Mouse (Mus musculus): ENCODE measurements around the gene Ccdc60. TPM values are rescaled to one million over a fixed set of nuclear protein-coding genes. Genes with fewer than 3 reads are reported as not detected.

Ccdc60 gene
- polyA plus RNA-seq, 1 experiment = 0.08 TPM

DNA sequence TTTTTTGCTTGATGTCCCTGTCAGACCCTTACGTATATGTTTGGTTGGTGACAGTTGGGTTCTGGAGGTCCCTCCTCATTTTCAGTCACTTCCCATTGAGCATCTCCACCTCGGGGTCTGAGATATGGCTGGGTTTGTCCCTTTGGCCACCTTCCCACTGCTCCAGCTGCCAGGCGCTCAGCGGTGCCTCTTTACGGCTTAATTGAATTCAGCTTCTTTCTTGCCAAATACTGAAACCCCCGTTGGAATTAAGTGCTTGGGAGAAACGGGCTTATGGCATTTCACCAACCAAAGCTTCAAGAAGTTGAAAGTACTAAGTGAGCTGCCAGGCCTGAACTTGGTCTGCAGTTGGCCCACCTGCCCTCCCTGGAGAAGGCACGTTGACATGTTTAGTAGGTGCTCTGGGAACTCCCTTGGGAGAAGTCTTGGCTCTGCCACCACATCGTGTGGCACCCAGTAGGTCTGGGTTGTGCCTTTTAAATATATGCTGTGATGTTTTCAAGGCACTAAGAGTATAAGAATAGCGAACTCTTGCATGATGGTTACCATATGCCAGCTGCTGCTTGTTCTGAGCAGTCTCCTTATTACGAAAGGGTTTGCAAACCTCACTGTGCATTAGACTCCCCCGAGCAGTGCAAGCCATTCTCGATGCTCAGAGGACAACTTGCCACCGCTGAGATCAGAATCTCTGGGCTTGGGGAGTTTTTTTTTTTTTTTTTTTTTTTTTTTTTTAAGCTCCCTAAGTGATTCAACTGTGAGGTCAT is 173.5 kb downstream of the Ccdc60 start:
- no peaks in the 10 kb centered on the region for H3K4me1 ChIP-seq (ENCODE audit: control insufficient read depth, insufficient read depth, low read length)
- 58% methylated on average over 14 of the region's 14 CpGs for WGBS
- no peak overlapping the region for H3K4me3 ChIP-seq (ENCODE audit: insufficient read depth, low read depth, low read length)
- H3K27me3 ChIP-seq (replicated peaks; ENCODE audit: control insufficient read depth, insufficient read depth, low read length) = no peaks in the 10 kb centered on the region
- H3K36me3 ChIP-seq (ENCODE audit: control insufficient read depth, insufficient read depth, low read length) = no peaks in the 10 kb centered on the region
- H3K27ac ChIP-seq (ENCODE audit: insufficient read depth, low read depth, low read length) = no peak overlapping the region
- no peak for TF ChIP-seq CTCF (conservative IDR thresholded peaks at IDR 0.05; ENCODE audit: insufficient read depth, insufficient read length, low read depth, low read length)
- TF ChIP-seq POLR2A (IDR thresholded peaks at IDR 0.05; ENCODE audit: low read depth, low read length) = no peak
- DNase-seq = no peak

DNA sequence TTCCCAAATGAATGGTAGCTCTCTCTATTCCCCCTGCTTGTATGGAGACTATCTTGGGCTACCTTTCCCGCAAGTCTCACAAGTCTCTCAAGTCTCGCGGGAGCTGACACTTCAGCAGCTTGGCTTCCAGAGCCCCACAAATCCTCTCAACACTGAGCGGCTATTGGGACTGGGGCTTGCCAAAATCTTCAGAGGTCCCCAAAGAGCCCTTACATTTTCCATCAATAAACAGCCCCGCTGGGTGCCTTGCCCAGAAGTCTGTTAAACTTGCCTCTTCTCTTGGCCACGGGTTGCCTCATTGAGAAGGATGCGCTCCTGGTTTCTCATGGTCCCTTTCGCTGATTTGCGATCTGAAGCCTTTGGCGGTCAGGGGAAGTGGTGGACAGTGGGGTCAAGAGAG is 180.1 kb downstream of the Ccdc60 start:
- H3K27ac ChIP-seq (ENCODE audit: insufficient read depth, low read depth, low read length) = no peak overlapping the region
- H3K36me3 ChIP-seq (ENCODE audit: control insufficient read depth, insufficient read depth, low read length) = no peaks in the 10 kb centered on the region
- no peak for DNase-seq
- TF ChIP-seq POLR2A (IDR thresholded peaks at IDR 0.05; ENCODE audit: low read depth, low read length) (no peak), CTCF (conservative IDR thresholded peaks at IDR 0.05; ENCODE audit: insufficient read depth, insufficient read length, low read depth, low read length) (no peak)
- no peaks in the 10 kb centered on the region for H3K4me1 ChIP-seq (ENCODE audit: control insufficient read depth, insufficient read depth, low read length)
- no peaks in the 10 kb centered on the region for H3K27me3 ChIP-seq (replicated peaks; ENCODE audit: control insufficient read depth, insufficient read depth, low read length)
- no peak overlapping the region for H3K4me3 ChIP-seq (ENCODE audit: insufficient read depth, low read depth, low read length)
- WGBS = 88% methylated on average over 10 of the region's 10 CpGs

DNA sequence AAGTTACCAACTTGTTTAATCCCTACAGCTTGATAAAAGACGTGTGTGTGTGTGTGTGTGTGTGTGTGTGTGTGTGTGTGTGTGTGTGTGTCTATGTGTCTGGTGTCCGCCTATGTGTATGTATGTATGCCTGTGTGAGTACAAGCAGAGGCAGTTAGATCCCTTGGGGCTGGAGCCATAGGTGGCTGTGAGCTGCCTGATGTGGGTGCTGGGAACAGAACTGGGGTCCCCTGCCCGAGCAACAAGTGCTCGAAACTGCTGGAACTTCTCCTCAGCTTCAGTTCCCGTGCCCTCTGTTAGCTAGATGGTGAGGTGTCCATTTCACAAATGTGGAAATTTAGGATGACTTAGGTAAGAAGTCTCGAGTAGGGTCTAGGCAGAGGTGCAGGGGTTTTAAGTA is 204.6 kb downstream of the Ccdc60 start:
- Histone ChIP-seq H3K27ac (ENCODE audit: insufficient read depth, low read depth, low read length) (no peak overlapping the region), H3K4me3 (ENCODE audit: insufficient read depth, low read depth, low read length) (no peak overlapping the region), H3K36me3 (ENCODE audit: control insufficient read depth, insufficient read depth, low read length) (no peaks in the 10 kb centered on the region), H3K4me1 (ENCODE audit: control insufficient read depth, insufficient read depth, low read length) (no peaks in the 10 kb centered on the region), H3K27me3 (replicated peaks; ENCODE audit: control insufficient read depth, insufficient read depth, low read length) (no peaks in the 10 kb centered on the region)
- no peak for DNase-seq
- TF ChIP-seq POLR2A (IDR thresholded peaks at IDR 0.05; ENCODE audit: low read depth, low read length) (no peak), CTCF (conservative IDR thresholded peaks at IDR 0.05; ENCODE audit: insufficient read depth, insufficient read length, low read depth, low read length) (no peak)
- WGBS = 91% methylated on average over 6 of the region's 6 CpGs

DNA sequence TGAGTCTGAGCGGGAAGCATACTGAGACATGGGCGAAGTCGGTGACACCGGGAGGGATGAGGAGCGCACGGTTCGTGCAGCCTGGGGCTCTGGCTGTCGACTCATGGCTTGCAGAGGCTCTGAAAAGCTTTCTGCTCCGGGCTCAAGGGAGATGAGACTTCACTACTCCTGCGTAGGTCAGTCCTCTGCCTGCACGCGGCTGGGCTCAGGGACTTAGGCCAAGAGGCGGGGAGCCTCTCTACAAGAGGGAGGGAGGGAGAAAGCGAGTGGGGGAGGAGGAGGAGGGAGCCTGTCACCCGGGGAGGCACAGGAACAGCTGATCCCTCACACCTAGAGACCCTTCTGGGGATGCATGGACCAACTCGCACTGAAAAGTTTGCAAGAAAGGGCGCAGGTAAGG is 205.7 kb downstream of the Ccdc60 start, which contains the start of gene Tmem233:
TSS of gene Tmem233 (minus strand) at position 164 of the 400 bp plus-strand sequence.
- DNase-seq = no peak
- H3K36me3 ChIP-seq (ENCODE audit: control insufficient read depth, insufficient read depth, low read length) = no peaks in the 10 kb centered on the region
- no peak within 1 kb of the TSS for H3K27ac ChIP-seq (ENCODE audit: insufficient read depth, low read depth, low read length)
- H3K4me3 ChIP-seq (ENCODE audit: insufficient read depth, low read depth, low read length) = no peak within 1 kb of the TSS
- TF ChIP-seq CTCF (conservative IDR thresholded peaks at IDR 0.05; ENCODE audit: insufficient read depth, insufficient read length, low read depth, low read length) (no peak), POLR2A (IDR thresholded peaks at IDR 0.05; ENCODE audit: low read depth, low read length) (no peak)
- no peaks in the 10 kb centered on the region for H3K27me3 ChIP-seq (replicated peaks; ENCODE audit: control insufficient read depth, insufficient read depth, low read length)
- 14% methylated on average over 17 of the region's 17 CpGs for WGBS
- H3K4me1 ChIP-seq (ENCODE audit: control insufficient read depth, insufficient read depth, low read length) = no peaks in the 10 kb centered on the region

DNA sequence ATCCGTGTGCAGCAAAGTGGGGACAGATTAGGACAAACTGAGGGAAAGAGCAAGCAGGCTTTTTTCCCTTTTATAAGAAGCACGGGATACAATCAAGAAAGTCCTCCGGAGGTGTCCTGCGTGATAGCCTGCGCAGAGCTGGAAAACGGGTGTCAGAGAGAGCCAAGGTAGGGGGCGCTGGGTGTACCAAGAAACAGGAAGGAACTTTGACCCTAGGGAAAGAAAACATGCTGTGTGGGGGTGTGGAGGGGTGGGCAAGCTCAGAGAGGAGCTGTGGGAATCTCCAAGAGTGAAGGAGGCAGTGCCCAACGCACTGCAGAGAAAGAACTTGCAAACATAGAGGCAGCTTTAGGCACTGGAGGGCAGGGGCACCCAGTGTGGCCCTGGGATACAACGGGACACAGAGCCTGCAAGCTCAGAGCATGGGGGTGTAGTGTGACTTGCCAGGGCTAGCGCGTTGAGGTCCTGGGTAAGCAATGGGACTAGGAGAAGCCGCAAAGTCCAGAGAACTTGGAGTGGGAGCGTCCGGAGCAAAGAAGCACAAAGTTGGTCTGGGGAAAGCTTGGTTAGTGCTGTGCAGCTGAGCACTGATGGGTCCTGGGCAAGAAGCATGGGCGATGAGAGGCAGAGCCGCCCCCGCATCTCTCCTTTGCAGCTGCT is 206.4 kb downstream of the Ccdc60 start:
- H3K4me1 ChIP-seq (ENCODE audit: control insufficient read depth, insufficient read depth, low read length) = no peaks in the 10 kb centered on the region
- WGBS = 46% methylated on average over 17 of the region's 17 CpGs
- H3K27ac ChIP-seq (ENCODE audit: insufficient read depth, low read depth, low read length) = no peak overlapping the region
- no peaks in the 10 kb centered on the region for H3K27me3 ChIP-seq (replicated peaks; ENCODE audit: control insufficient read depth, insufficient read depth, low read length)
- H3K36me3 ChIP-seq (ENCODE audit: control insufficient read depth, insufficient read depth, low read length) = no peaks in the 10 kb centered on the region
- no peak overlapping the region for H3K4me3 ChIP-seq (ENCODE audit: insufficient read depth, low read depth, low read length)
- DNase-seq = no peak
- TF ChIP-seq CTCF (conservative IDR thresholded peaks at IDR 0.05; ENCODE audit: insufficient read depth, insufficient read length, low read depth, low read length) (no peak), POLR2A (IDR thresholded peaks at IDR 0.05; ENCODE audit: low read depth, low read length) (no peak)

DNA sequence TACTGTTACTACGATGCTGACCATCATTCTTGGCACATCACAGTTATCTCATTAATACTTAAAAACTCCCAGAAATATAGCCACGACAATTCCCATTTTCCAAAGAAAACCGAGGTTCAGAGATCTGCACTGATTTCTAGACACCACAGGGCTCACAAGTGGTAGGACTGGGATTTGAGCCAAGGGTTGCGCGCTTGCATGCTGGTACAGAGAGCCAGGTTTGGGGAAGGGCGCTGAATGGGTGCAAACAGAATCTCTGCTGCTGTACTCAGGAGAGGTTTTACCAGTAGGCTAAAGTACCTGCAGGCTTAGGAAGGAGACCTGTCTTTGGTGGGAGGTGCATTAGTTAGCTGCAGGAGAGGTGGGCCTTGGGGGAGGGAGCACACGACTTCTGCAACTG is 207.2 kb downstream of the Ccdc60 start:
- WGBS = 77% methylated on average over 7 of the region's 7 CpGs
- TF ChIP-seq POLR2A (IDR thresholded peaks at IDR 0.05; ENCODE audit: low read depth, low read length) = no peak
- no peak for TF ChIP-seq CTCF (conservative IDR thresholded peaks at IDR 0.05; ENCODE audit: insufficient read depth, insufficient read length, low read depth, low read length)
- H3K27ac ChIP-seq (ENCODE audit: insufficient read depth, low read depth, low read length) = no peak overlapping the region
- DNase-seq = no peak
- no peak overlapping the region for H3K4me3 ChIP-seq (ENCODE audit: insufficient read depth, low read depth, low read length)
- H3K36me3 ChIP-seq (ENCODE audit: control insufficient read depth, insufficient read depth, low read length) = no peaks in the 10 kb centered on the region
- no peaks in the 10 kb centered on the region for H3K27me3 ChIP-seq (replicated peaks; ENCODE audit: control insufficient read depth, insufficient read depth, low read length)
- no peaks in the 10 kb centered on the region for H3K4me1 ChIP-seq (ENCODE audit: control insufficient read depth, insufficient read depth, low read length)

DNA sequence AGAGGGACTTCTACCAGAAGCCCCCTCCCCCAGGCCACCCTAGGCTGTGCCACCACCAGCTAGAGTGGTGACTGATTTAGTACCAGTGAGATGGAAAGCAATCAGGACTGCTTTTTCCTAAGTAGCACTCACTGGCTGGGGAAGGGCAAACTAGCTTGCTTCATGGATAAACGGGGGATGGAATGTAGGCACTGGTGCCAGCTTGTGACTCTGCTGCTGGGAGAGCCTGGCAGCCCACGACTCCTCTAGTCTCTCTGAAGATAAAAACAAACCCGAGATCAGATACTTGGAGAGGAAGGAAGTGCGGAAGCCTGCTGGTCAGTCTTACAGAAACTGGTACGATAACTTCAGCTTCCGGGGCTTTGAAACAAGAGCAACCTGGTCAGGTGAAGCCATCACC is 208.0 kb downstream of the Ccdc60 start:
- Histone ChIP-seq H3K27me3 (replicated peaks; ENCODE audit: control insufficient read depth, insufficient read depth, low read length) (no peaks in the 10 kb centered on the region), H3K27ac (ENCODE audit: insufficient read depth, low read depth, low read length) (no peak overlapping the region), H3K36me3 (ENCODE audit: control insufficient read depth, insufficient read depth, low read length) (no peaks in the 10 kb centered on the region), H3K4me1 (ENCODE audit: control insufficient read depth, insufficient read depth, low read length) (no peaks in the 10 kb centered on the region), H3K4me3 (ENCODE audit: insufficient read depth, low read depth, low read length) (no peak overlapping the region)
- TF ChIP-seq CTCF (conservative IDR thresholded peaks at IDR 0.05; ENCODE audit: insufficient read depth, insufficient read length, low read depth, low read length) (no peak), POLR2A (IDR thresholded peaks at IDR 0.05; ENCODE audit: low read depth, low read length) (no peak)
- WGBS = 46% methylated on average over 6 of the region's 6 CpGs
- DNase-seq = no peak

Other genes starting within 250 kb of the Ccdc60 start
- gene Tmem233, start 205.7 kb downstream of the Ccdc60 start, polyA plus RNA-seq (2012; rRNA removed) = 0.31 TPM in 1 of 2 replicates, not detected in the other
- 9.8 and 12.8 TPM in 2 replicates for gene Hspb8, start 133.9 kb upstream of the Ccdc60 start, polyA plus RNA-seq (2012; rRNA removed)

Data from kidney, adult 2 months (tissue).